Mouse (Mus musculus) left cerebral cortex, adult 8-10 months (tissue): ENCODE measurements around the gene Btbd2. TPM values are rescaled to one million over a fixed set of nuclear protein-coding genes. Genes with fewer than 3 reads are reported as not detected.

ENCODE experiments used
- DNase-seq, 2 experiments: peaks; one replicate each; pipeline ENCODE4 v3.0.0; 2022; ENCODE audit warnings: low spot score in 2 of 2
- total RNA-seq, 4 experiments: library from RNA; stranded (reverse); gene quantifications; 2 replicates each; pipeline ENCODE4 v1.2.4; 2022

Gene Btbd2
- total RNA-seq, 4 experiments from 2014 or later: 88.6 to 97.6 (median 94.5) TPM

DNA sequence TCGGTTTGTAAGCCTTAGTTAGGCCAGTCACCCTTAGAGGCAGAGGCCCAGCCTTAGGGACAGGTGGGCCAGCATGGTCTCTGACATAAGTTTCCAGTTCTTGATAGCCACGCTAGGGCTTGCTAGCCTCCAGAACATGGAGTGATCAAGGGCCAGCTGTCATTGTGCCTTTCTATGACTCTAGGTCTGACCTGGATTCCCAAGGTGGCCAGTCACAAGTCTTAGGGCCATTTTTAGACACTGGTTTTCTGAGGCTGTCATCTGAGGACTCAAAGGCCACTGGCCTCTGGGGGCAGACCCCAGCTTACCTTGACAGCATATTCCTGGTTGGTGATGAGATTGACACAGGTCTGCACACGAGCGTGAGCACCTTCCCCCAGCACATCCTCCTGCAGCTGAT, 14.4 kb upstream of the Btbd2 start:
- no peak for DNase-seq

- no peak for DNase-seq
These were observed 13.7 kb upstream of the Btbd2 start for GRCm38 (mm10) chr10:80670531-80670930.

GRCm38 (mm10) chr10:80669737-80670485, 13.0 kb upstream of the Btbd2 start:
- no peak for DNase-seq

- DNase-seq: no peak
These were observed 12.1 kb upstream of the Btbd2 start for GRCm38 (mm10) chr10:80669018-80669417.

DNA sequence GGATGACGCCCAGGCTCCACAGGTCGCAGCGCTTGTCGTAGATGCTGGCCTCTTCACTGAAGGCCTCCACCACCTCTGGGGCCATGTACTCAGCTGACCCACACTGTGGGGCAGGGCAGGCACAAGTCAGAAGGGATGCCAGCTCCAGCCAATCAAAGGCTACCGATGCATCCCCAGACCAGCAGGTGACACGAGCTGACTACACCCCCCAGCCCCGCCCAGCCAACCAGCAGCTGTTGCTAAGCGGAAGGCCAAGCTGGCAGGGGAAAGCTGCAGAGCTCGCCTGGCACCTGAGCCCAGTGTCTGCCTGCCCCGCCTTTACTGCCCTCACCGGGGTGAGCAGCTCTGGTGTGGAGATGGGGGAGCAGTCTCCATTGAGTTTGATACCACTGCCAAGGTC, 11.7 kb upstream of the Btbd2 start:
- no peak for DNase-seq

GRCm38 (mm10) chr10:80666837-80667412, 10.1 kb upstream of the Btbd2 start:
- DNase-seq: no peak

DNA sequence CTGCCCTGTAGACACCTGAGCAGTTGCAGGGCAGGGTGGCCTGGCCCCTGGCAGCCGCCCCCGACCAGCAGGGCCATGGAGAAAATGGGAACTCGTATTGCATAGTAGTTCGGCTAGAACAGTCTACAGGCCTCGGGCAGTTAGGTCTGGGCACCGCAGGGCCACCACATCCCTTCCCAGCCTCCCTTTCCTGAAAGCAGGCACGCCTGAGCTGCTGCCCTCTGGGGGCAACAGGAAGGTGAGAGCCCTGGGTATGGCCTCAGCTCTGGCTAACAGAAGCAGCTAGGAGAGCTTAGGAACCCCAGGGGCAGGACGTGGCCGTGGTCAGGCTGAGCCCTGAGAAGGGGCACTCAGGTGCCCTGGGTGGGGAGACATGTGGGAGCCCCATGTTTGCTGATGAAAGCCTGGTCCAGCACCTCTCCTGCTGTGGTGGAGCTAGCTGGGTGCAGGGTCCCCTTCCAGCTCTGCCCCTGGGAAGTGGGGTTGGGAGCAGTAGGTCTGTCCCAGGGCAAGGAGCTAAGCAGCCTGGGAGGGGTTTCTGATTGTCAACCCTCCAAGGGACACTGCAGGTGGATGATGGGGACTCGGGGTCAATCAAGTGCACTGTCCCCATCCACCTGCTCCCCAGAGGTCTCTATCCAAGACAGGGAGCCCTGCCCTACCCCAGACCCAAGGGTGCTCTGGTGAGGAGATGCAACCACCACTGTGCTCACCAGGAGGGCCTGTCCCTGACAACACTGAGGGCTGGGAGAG, 9.3 kb upstream of the Btbd2 start:
- no peak for DNase-seq

DNA sequence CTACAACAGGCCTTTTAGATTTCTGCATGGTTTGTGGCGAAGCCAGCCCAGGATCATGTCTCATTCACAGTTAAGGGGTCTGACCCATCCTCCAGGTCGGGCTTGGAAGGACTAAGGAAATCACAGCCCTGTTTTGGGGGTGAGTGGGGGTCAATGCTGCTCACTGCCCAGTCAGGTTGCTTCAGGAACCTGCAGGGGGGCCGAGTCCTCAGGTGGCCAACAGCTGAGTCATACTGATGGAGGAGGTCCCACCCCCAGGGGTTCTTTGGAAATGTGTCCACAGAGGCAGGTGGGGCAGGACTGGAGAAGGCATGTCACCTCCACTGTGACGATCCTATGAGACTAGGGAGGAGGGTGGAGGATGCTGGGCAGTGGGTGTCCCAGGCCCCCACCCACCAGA, 8.6 kb upstream of the Btbd2 start:
- DNase-seq: no peak

- no peak for DNase-seq
These were observed 8.1 kb upstream of the Btbd2 start for GRCm38 (mm10) chr10:80665016-80665380.

- no peak for DNase-seq
These were observed 7.5 kb upstream of the Btbd2 start for GRCm38 (mm10) chr10:80664197-80665015.

GRCm38 (mm10) chr10:80663485-80664196, 6.8 kb upstream of the Btbd2 start:
- no peak for DNase-seq

DNA sequence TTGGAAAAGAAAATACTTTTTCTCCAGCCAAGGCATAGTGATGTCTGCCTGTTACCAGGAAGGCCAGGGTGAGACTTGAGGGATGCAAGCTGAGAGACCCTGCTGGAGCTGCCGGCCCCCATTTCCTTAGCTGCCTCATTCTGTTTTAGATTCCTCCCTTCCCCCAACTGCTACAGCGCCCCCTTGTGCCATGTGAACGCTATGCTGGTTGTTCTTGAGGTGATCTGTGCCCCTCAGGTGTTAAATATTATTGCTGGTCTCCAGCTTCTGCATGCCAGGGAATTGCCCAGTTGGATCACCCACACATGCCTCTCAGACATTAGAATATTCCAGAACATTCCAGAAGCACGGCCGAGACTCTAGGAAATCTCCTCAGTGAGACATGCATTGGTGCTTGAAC, 4.3 kb upstream of the Btbd2 start:
- DNase-seq: no peak

DNA sequence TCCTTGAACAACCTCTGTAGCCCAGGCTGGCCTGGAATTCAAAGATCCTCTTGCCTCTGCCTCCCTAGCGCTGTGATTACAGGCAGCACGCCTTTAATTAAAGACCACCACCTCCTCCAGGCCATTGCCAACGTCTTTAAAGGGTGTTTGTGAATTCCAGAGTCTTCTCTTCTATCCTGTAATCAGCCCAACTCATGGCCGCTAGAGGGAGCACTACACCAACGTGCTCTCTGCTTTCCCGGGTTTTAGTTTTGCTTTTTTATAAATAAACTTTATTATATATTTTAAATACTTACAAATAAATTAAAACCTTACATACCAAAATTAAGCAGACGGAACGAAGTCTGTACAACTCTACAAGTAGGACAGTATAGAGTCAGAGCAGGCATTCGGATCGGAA, 2.3 kb upstream of the Btbd2 start:
- peak in 1 of 2 experiments; percentile 56 for DNase-seq

DNA sequence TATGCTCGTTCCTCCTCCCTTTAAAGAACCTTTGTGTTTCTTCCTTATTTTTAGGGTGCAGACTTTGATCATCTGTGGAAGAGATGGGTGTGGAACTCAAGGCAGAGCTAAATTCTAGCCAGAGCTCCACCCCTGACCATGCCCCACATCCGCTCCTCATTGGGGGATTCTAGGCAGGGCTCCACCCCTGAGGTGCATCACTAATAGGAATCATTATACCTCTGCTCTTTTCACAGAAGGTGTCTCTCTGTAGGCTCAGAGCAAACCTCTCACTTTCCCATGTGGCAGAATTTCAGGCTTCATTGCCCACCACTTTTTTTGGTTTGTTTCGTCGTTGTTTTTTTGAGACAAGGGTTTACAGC, 2.0 kb upstream of the Btbd2 start:
- DNase-seq: no peak

DNA sequence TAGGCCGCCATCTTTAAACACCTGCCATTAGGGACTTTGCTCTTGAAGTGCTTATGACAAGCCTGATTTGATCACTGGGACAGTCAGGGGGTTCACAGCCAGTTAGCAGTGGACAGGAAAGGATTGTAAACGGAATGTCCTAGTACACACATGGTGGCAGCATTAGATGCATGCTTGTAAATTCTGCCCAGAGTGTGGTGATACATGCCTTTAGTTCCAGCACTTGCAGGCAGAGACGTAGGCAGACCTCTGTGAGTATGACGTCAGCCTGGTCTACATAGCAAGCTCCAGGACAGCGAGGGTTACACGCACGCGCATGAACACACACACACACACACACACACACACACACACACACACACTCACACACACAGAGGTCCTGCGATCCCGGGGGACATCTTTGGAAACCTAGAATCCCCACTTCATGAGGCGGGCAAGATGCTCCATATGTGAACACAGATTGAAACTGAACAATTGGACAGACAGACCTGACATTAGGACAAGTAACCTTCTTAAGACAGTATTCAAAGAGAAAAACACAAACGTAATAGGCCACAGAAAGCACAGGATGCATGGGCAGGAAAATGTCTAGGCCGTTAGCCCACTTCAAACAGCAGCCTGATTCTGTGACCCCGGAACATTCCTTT, 1.4 kb upstream of the Btbd2 start:
- DNase-seq: no peak

DNA sequence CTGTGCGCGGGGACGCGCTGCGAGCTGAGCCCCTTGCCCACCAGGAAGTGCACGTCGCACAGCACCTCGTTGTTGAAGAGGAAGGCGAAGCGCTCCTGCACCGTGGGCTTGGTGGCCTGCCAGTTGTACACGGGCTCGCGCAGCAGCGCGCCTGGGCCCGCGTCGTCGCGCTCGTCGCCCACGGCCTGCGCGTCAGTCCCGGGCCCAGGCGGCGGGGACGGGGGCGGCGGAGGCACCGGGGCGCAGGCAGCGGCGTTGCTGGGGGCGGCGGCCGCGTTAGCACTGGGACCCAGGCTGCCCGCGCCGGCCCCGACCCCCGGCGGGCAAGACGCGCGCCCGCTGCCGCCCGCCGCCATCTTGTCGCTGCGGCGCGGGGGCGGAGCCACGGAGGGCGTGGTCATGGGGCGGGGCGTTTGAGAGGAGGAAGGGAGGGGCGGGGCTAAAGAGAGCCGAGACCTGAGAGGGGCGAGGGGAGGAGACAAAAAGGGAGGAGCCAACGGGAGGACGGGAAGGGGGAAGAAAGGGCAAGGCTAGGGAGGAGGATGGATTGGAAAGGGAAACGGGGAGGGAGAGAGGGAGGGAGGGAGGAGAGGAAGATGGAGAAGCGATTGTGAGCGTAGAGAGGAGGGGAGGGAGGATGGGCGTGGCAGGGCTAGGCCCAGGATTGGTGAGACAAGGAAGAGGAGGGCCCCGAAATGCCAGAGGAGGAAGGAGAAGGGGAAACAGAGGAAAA, 575 bp downstream of the Btbd2 start:
- DNase-seq: peak; percentile 76 to 95

- DNase-seq: no peak
These were observed 1.3 kb downstream of the Btbd2 start for GRCm38 (mm10) chr10:80655406-80656129.

DNA sequence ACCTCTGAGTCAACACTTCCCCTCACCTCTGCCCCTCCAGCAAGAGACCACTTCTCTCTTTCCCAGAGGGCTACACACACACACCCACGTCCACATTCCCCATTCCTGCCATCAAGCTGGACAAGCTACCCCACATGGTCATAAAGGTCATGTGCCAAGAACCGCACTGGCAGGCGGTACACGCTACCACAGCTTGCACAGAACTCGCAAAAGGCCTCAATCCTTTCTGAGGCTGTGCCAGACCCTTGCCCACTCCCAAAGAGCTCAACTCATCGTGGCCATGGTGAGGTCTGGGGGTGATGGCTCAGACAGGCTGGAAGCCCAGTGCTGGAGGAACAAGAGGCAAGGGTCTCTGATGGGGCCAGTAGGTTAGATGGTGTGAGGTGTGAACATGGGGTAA, 2.0 kb downstream of the Btbd2 start:
- DNase-seq: no peak

DNA sequence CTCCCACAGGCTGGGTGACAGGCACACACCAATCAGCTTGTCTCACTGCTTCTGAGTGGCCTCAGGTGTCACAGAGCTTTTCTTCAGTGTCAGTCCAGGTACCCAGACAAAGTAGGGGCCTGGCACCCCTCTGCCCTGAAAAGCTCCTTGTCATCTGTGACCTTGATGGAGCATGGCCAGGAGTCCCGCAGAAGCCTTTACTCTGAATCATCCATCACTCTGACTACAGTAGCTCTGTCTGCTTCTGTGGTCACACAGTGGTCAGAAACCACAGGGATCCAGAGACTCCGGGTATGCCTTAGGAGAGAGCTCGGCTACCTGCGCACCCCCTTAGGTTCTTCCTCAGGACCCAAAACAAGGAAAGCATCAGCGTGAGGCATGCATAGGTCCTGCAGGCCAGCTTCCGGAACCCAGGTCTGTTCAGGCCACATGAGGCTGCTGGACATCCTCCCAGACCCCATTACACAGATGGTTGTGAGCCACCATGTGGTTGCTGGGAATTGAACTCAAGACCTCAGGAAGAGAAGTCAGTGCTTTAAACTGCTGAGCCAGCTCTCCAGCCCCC, 3.6 kb downstream of the Btbd2 start:
- no peak for DNase-seq
